In genomic region chr1:191929897-191930524, GRCm38 (mm10) we compare ENCODE assay signal across 25 mouse cellular contexts. TPM values are rescaled to one million over a fixed set of nuclear protein-coding genes. Genes with fewer than 3 reads are reported as not detected.
DNase-seq lines count a peak whose midpoint lies in the region; ATAC-seq lines count a peak whose summit lies in the region.
"Had no signal": no experiment of that assay in that cellular context is flagged by ENCODE, and none has a peak within 500 bp of the region (broad histone marks: within the 10 kb centered on the region; RNA-seq: fewer than 3 reads in every experiment).

No protein-coding gene starts in this region.

- peaks cover 13% of the 10 kb centered on the region for H3K4me1 ChIP-seq in heart, embryonic 12.5 days (replicated peaks)
- H3K4me1 ChIP-seq: hindbrain, embryonic 15.5 days; liver, embryonic 13.5 days; midbrain, embryonic 12.5 days had no signal

- H3K27me3 ChIP-seq in heart, embryonic 12.5 days (replicated peaks) = peaks cover 9% of the 10 kb centered on the region; the same call in 1 of the 2 replicates
- H3K27me3 ChIP-seq: hindbrain, embryonic 15.5 days had no signal

- no peak for ATAC-seq in heart, embryonic 12.5 days (ENCODE audit: insufficient number of reproducible peaks, low FRiP score)
- ATAC-seq: CD4-positive, CD25-positive, alpha-beta regulatory T cell, adult 4 months; forebrain, embryonic 16.5 days had no signal

- WGBS in heart, embryonic 12.5 days = 49% methylated on average over 12 of the region's 12 CpGs

- H3K36me3 ChIP-seq in heart, embryonic 12.5 days = no peaks in the 10 kb centered on the region
- H3K36me3 ChIP-seq: forebrain, embryonic 10.5 days; hindbrain, embryonic 15.5 days; liver, embryonic 13.5 days; midbrain, embryonic 12.5 days had no signal

- H3K9me3 ChIP-seq in heart, embryonic 12.5 days (replicated peaks) = no peaks in the 10 kb centered on the region
- H3K9me3 ChIP-seq: forebrain, embryonic 10.5 days; hindbrain, embryonic 15.5 days; liver, embryonic 13.5 days; midbrain, embryonic 12.5 days had no signal

- no peak overlapping the region for H3K4me2 ChIP-seq in heart, embryonic 12.5 days
- H3K4me2 ChIP-seq: hindbrain, embryonic 15.5 days; liver, embryonic 13.5 days; midbrain, embryonic 12.5 days had no signal

- H3K27ac ChIP-seq in heart, embryonic 12.5 days (ENCODE audit: poor library complexity, severe bottlenecking) = no peak overlapping the region
- H3K27ac ChIP-seq: forebrain, embryonic 10.5 days; hindbrain, embryonic 15.5 days; kidney, postnatal 0 days; liver, embryonic 13.5 days; midbrain, embryonic 12.5 days; stomach, postnatal 0 days had no signal

- peak; percentile 28 for DNase-seq in gastrocnemius, adult 18-20 months (ENCODE audit: low spot score)
- no peak for DNase-seq in gastrocnemius, adult 8-10 months (ENCODE audit: low spot score in 2 of 2)
- DNase-seq in heart, adult 9 months (ENCODE audit: low spot score in 2 of 2) = peak; percentile 43 to 48
- DNase-seq in ES-CJ7 (ENCODE audit: low read depth, low spot score) = peak; percentile 61
- peak; percentile 48 for DNase-seq in adipocyte (ENCODE audit: low spot score)
- DNase-seq in ovary, postnatal 10 days (ENCODE audit: low spot score) = no peak
- DNase-seq: cerebellum, adult 18-20 months; cerebellum, postnatal 14 days; kidney, adult 2 months; layer of hippocampus, postnatal 36 days; liver, embryonic 13.5 days; lung, adult 2 months; right cerebral cortex, postnatal 14 days; thymus, adult 2 months had no signal

- H3K4me3 ChIP-seq in heart, embryonic 12.5 days = no peak overlapping the region
- H3K4me3 ChIP-seq: forebrain, embryonic 10.5 days; hindbrain, embryonic 15.5 days; liver, embryonic 13.5 days; midbrain, embryonic 12.5 days had no signal

- H3K9ac ChIP-seq in heart, embryonic 12.5 days = no peak overlapping the region
- H3K9ac ChIP-seq: hindbrain, embryonic 15.5 days; liver, embryonic 13.5 days; midbrain, embryonic 12.5 days had no signal

RNA-seq across cellular contexts. Expression of gene Slc30a1, which starts 23.4 kb away (rescaled TPM):
- total RNA-seq in gastrocnemius, adult 18-20 months (2021) = 1 to 10 TPM; 5.6 to 8.2 TPM
- total RNA-seq in gastrocnemius, adult 8-10 months (2022) = 1 to 10 TPM; 5.4 to 8.7 (median 7.3) TPM
- 4.8 and 5.0 TPM in 2 replicates for polyA plus RNA-seq in heart, embryonic 12.5 days (2016; fragmentation: Nextera tagmentation; extraction: Ambion mirVana)

RNA-seq across cellular contexts. Expression of gene Rd3, which starts 47.2 kb away (rescaled TPM):
- total RNA-seq in gastrocnemius, adult 18-20 months (2021) = not detected
- not detected for total RNA-seq in gastrocnemius, adult 8-10 months (2022)
- polyA plus RNA-seq in heart, embryonic 12.5 days (2016; fragmentation: Nextera tagmentation; extraction: Ambion mirVana) = 1.3 and 1.7 TPM in 2 replicates
- total RNA-seq: granulocyte monocyte progenitor cell, adult 5-6 weeks; hematopoietic stem cell, adult 5-6 weeks; MEL had no signal

Comparison
In these comparisons a context has a peak if more than half of its experiments do, and no peak if none do; other contexts are left out.
1. DNase-seq: peak in gastrocnemius, adult 18-20 months (single experiment), heart, adult 9 months (2 of 2), ES-CJ7 (single experiment) and adipocyte (single experiment); none in gastrocnemius, adult 8-10 months (0 of 2) and ovary, postnatal 10 days (single experiment).